In the genomic region with DNA sequence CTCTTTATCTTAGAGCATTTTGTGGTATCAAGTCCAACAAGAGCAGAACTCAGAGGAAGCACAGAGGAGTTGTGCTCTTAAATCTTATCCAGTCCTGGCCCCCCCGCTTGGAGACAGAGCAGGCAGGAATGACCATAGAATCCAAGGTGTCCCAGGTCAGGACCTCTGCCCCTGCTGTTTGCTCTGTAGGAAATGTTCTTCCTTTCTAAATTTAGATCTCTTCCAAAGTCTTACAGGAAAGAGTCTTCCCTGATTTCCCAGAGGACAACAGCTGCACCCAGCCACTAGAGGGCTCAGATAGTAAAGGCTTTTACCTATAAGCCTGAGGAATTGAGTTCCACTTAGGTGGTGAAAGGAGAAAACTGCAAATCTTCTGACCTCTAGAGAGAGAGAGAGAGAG, we compare ENCODE assay signal across 11 mouse cellular contexts. TPM values are rescaled to one million over a fixed set of nuclear protein-coding genes. Genes with fewer than 3 reads are reported as not detected.
A peak's percentile ranks its signal among the peaks of the same experiment; 100 is the strongest.
DNase-seq lines count a peak whose midpoint lies in the region; ATAC-seq and TF ChIP-seq lines count a peak whose summit lies in the region.
"Had no signal": no experiment of that assay in that cellular context is flagged by ENCODE, and none has a peak within 500 bp of the region (broad histone marks: within the 10 kb centered on the region; RNA-seq: fewer than 3 reads in every experiment).

No protein-coding gene starts in this region.

- TF ChIP-seq CTCF in liver, postnatal 0 days (IDR thresholded peaks at IDR 0.05; ENCODE audit: low read depth) = peak; percentile 58

- H3K27ac ChIP-seq in forebrain, embryonic 14.5 days (ENCODE audit: low read depth, low read length) = no peak overlapping the region
- H3K27ac ChIP-seq in forebrain, embryonic 11.5 days (ENCODE audit: low read depth, low read length) = no peak overlapping the region
- no peak overlapping the region for H3K27ac ChIP-seq in liver, postnatal 0 days (ENCODE audit: low read depth)
- H3K27ac ChIP-seq in hindbrain, embryonic 13.5 days = no peak overlapping the region
- H3K27ac ChIP-seq: embryonic facial prominence, embryonic 12.5 days had no signal

- no peak overlapping the region for H3K4me3 ChIP-seq in forebrain, embryonic 14.5 days (ENCODE audit: low read depth, low read length)
- H3K4me3 ChIP-seq in forebrain, embryonic 11.5 days (ENCODE audit: low read depth, low read length) = no peak overlapping the region
- no peak overlapping the region for H3K4me3 ChIP-seq in liver, postnatal 0 days (ENCODE audit: low read depth, low read length)
- H3K4me3 ChIP-seq in hindbrain, embryonic 13.5 days = no peak overlapping the region
- H3K4me3 ChIP-seq: embryonic facial prominence, embryonic 12.5 days had no signal

- H3K9ac ChIP-seq in forebrain, embryonic 14.5 days (ENCODE audit: low read length) = no peak overlapping the region
- no peak overlapping the region for H3K9ac ChIP-seq in forebrain, embryonic 11.5 days (ENCODE audit: low read length)
- no peak overlapping the region for H3K9ac ChIP-seq in liver, postnatal 0 days (replicated peaks)
- no peak overlapping the region for H3K9ac ChIP-seq in hindbrain, embryonic 13.5 days
- H3K9ac ChIP-seq: embryonic facial prominence, embryonic 12.5 days had no signal

- ATAC-seq in forebrain, embryonic 14.5 days = no peak
- ATAC-seq in forebrain, embryonic 11.5 days (replicated peaks; ENCODE audit: low FRiP score) = no peak
- ATAC-seq in liver, postnatal 0 days = no peak
- ATAC-seq in megakaryocyte progenitor cell, adult 5-6 weeks (replicated peaks; ENCODE audit: poor library complexity) = no peak
- no peak for ATAC-seq in hindbrain, embryonic 13.5 days (ENCODE audit: low FRiP score)

- no peaks in the 10 kb centered on the region for H3K9me3 ChIP-seq in forebrain, embryonic 14.5 days (replicated peaks; ENCODE audit: control insufficient read depth, low read length)
- H3K9me3 ChIP-seq in forebrain, embryonic 11.5 days (ENCODE audit: control insufficient read depth, low read length) = no peaks in the 10 kb centered on the region
- H3K9me3 ChIP-seq in liver, postnatal 0 days (ENCODE audit: low read length) = no peaks in the 10 kb centered on the region
- H3K9me3 ChIP-seq in hindbrain, embryonic 13.5 days = no peaks in the 10 kb centered on the region
- H3K9me3 ChIP-seq: embryonic facial prominence, embryonic 12.5 days had no signal

- no peaks in the 10 kb centered on the region for H3K4me1 ChIP-seq in forebrain, embryonic 14.5 days (ENCODE audit: control insufficient read depth, insufficient read depth, low read length)
- no peaks in the 10 kb centered on the region; the same call in 1 of the 2 replicates for H3K4me1 ChIP-seq in forebrain, embryonic 11.5 days (replicated peaks; ENCODE audit: control insufficient read depth, insufficient read depth, low read length)
- H3K4me1 ChIP-seq in liver, postnatal 0 days (ENCODE audit: insufficient read depth) = peaks cover 5% of the 10 kb centered on the region
- H3K4me1 ChIP-seq in hindbrain, embryonic 13.5 days (replicated peaks) = peaks cover 9% of the 10 kb centered on the region; the same call in 1 of the 2 replicates
- H3K4me1 ChIP-seq: embryonic facial prominence, embryonic 12.5 days had no signal

- no peak overlapping the region for H3K4me2 ChIP-seq in forebrain, embryonic 14.5 days (ENCODE audit: low read length)
- H3K4me2 ChIP-seq in forebrain, embryonic 11.5 days (ENCODE audit: low read depth, low read length, severe bottlenecking) = no peak overlapping the region
- no peak overlapping the region for H3K4me2 ChIP-seq in liver, postnatal 0 days (ENCODE audit: low read depth, low read length)
- H3K4me2 ChIP-seq in hindbrain, embryonic 13.5 days = no peak overlapping the region
- H3K4me2 ChIP-seq: embryonic facial prominence, embryonic 12.5 days had no signal

- H3K27me3 ChIP-seq in forebrain, embryonic 14.5 days (replicated peaks; ENCODE audit: control insufficient read depth, insufficient read depth, low read length) = no peaks in the 10 kb centered on the region
- H3K27me3 ChIP-seq in forebrain, embryonic 11.5 days (ENCODE audit: control insufficient read depth, insufficient read depth, low read length) = no peaks in the 10 kb centered on the region
- H3K27me3 ChIP-seq in liver, postnatal 0 days (ENCODE audit: insufficient read depth, low read length) = no peaks in the 10 kb centered on the region
- no peaks in the 10 kb centered on the region for H3K27me3 ChIP-seq in hindbrain, embryonic 13.5 days
- H3K27me3 ChIP-seq: embryonic facial prominence, embryonic 12.5 days had no signal

- peak; percentile 35 for DNase-seq in forebrain, embryonic 14.5 days (ENCODE audit: low spot score)
- DNase-seq in forebrain, embryonic 11.5 days (ENCODE audit: low spot score) = no peak
- no peak for DNase-seq in liver, postnatal 0 days
- no peak for DNase-seq in liver
- peak; percentile 28 to 33 for DNase-seq in heart, adult 9 months (ENCODE audit: low spot score in 2 of 2)
- DNase-seq in retina, postnatal 1 day = peak; percentile 49

- no peak for TF ChIP-seq EP300 in liver, postnatal 0 days (IDR thresholded peaks at IDR 0.05; ENCODE audit: low read depth)

- no peaks in the 10 kb centered on the region for H3K36me3 ChIP-seq in forebrain, embryonic 14.5 days (ENCODE audit: control insufficient read depth, insufficient read depth, low read length)
- H3K36me3 ChIP-seq in forebrain, embryonic 11.5 days (ENCODE audit: control insufficient read depth, insufficient read depth, low read length) = no peaks in the 10 kb centered on the region
- H3K36me3 ChIP-seq in liver, postnatal 0 days (replicated peaks; ENCODE audit: insufficient read depth, low read length) = no peaks in the 10 kb centered on the region
- H3K36me3 ChIP-seq in hindbrain, embryonic 13.5 days = no peaks in the 10 kb centered on the region
- H3K36me3 ChIP-seq: embryonic facial prominence, embryonic 12.5 days had no signal

- WGBS in forebrain, embryonic 14.5 days = 59% methylated on average over 1 of the region's 1 CpGs
- 57% methylated on average over 1 of the region's 1 CpGs for WGBS in forebrain, embryonic 11.5 days
- 48% methylated on average over 1 of the region's 1 CpGs for WGBS in liver, postnatal 0 days (ENCODE audit: insufficient replicate concordance)
- 64% methylated on average over 1 of the region's 1 CpGs for WGBS in hindbrain, embryonic 13.5 days

RNA-seq across cellular contexts. Expression of gene Pdp2, which starts 21.7 kb away (rescaled TPM):
- polyA plus RNA-seq in forebrain, embryonic 14.5 days (2014; fragmentation: Nextera tagmentation; extraction: Ambion mirVana) = 11.9 and 14.2 TPM in 2 replicates
- polyA plus RNA-seq in forebrain, embryonic 11.5 days (2014; fragmentation: Nextera tagmentation; extraction: Ambion mirVana) = 16.5 and 18.7 TPM in 2 replicates
- polyA plus RNA-seq in liver, postnatal 0 days (2015; fragmentation: Nextera tagmentation; extraction: Ambion mirVana) = 10.0 and 10.1 TPM in 2 replicates
- 8.8 and 9.3 TPM in 2 replicates for total RNA-seq in megakaryocyte progenitor cell, adult 5-6 weeks (2015)
- 7.2 and 9.2 TPM in 2 replicates for total RNA-seq in megakaryocyte progenitor cell, adult 5-6 weeks (2017)
- 16.7 and 17.6 TPM in 2 replicates for polyA plus RNA-seq in hindbrain, embryonic 13.5 days (2015; fragmentation: Nextera tagmentation; extraction: Ambion mirVana)

RNA-seq across cellular contexts. Expression of gene Car7, which starts 35.1 kb away (rescaled TPM):
- 1.1 and 1.2 TPM in 2 replicates for polyA plus RNA-seq in forebrain, embryonic 14.5 days (2014; fragmentation: Nextera tagmentation; extraction: Ambion mirVana)
- 0.63 and 0.79 TPM in 2 replicates for polyA plus RNA-seq in forebrain, embryonic 11.5 days (2014; fragmentation: Nextera tagmentation; extraction: Ambion mirVana)
- 2.1 and 3.5 TPM in 2 replicates for polyA plus RNA-seq in liver, postnatal 0 days (2015; fragmentation: Nextera tagmentation; extraction: Ambion mirVana)
- total RNA-seq in megakaryocyte progenitor cell, adult 5-6 weeks (2015) = not detected in 2 replicates
- 0.07 and 0.33 TPM in 2 replicates for total RNA-seq in megakaryocyte progenitor cell, adult 5-6 weeks (2017)
- polyA plus RNA-seq in hindbrain, embryonic 13.5 days (2015; fragmentation: Nextera tagmentation; extraction: Ambion mirVana) = 2.1 and 2.8 TPM in 2 replicates

RNA-seq across cellular contexts. Expression of gene Nae1, which starts 35.1 kb away (rescaled TPM):
- polyA plus RNA-seq in forebrain, embryonic 14.5 days (2014; fragmentation: Nextera tagmentation; extraction: Ambion mirVana) = 130 and 135 TPM in 2 replicates
- 132 and 147 TPM in 2 replicates for polyA plus RNA-seq in forebrain, embryonic 11.5 days (2014; fragmentation: Nextera tagmentation; extraction: Ambion mirVana)
- 24.3 and 24.4 TPM in 2 replicates for polyA plus RNA-seq in liver, postnatal 0 days (2015; fragmentation: Nextera tagmentation; extraction: Ambion mirVana)
- 60.1 and 69.1 TPM in 2 replicates for total RNA-seq in megakaryocyte progenitor cell, adult 5-6 weeks (2015)
- total RNA-seq in megakaryocyte progenitor cell, adult 5-6 weeks (2017) = 74.4 and 88.3 TPM in 2 replicates
- 109 and 115 TPM in 2 replicates for polyA plus RNA-seq in hindbrain, embryonic 13.5 days (2015; fragmentation: Nextera tagmentation; extraction: Ambion mirVana)

RNA-seq across cellular contexts. Expression of gene Cdh16, which starts 54.6 kb away (rescaled TPM):
- polyA plus RNA-seq in forebrain, embryonic 14.5 days (2014; fragmentation: Nextera tagmentation; extraction: Ambion mirVana) = not detected in 2 replicates
- polyA plus RNA-seq in forebrain, embryonic 11.5 days (2014; fragmentation: Nextera tagmentation; extraction: Ambion mirVana) = not detected in 2 replicates
- 0.06 and 0.44 TPM in 2 replicates for polyA plus RNA-seq in liver, postnatal 0 days (2015; fragmentation: Nextera tagmentation; extraction: Ambion mirVana)
- total RNA-seq in megakaryocyte progenitor cell, adult 5-6 weeks (2015) = not detected in 2 replicates
- total RNA-seq in megakaryocyte progenitor cell, adult 5-6 weeks (2017) = not detected in 2 replicates
- not detected in 2 replicates for polyA plus RNA-seq in hindbrain, embryonic 13.5 days (2015; fragmentation: Nextera tagmentation; extraction: Ambion mirVana)
- total RNA-seq: left cerebral cortex, adult 18-20 months had no signal
- polyA plus RNA-seq: embryonic facial prominence, embryonic 12.5 days; neural tube, embryonic 11.5 days had no signal

RNA-seq across cellular contexts. Expression of gene Terb1, which starts 59.8 kb away (rescaled TPM):
- polyA plus RNA-seq in forebrain, embryonic 14.5 days (2014; fragmentation: Nextera tagmentation; extraction: Ambion mirVana) = 0.12 and 0.15 TPM in 2 replicates
- 0.15 and 0.17 TPM in 2 replicates for polyA plus RNA-seq in forebrain, embryonic 11.5 days (2014; fragmentation: Nextera tagmentation; extraction: Ambion mirVana)
- 0.05 and 0.06 TPM in 2 replicates for polyA plus RNA-seq in liver, postnatal 0 days (2015; fragmentation: Nextera tagmentation; extraction: Ambion mirVana)
- not detected in 2 replicates for total RNA-seq in megakaryocyte progenitor cell, adult 5-6 weeks (2015)
- total RNA-seq in megakaryocyte progenitor cell, adult 5-6 weeks (2017) = not detected in 2 replicates
- polyA plus RNA-seq in hindbrain, embryonic 13.5 days (2015; fragmentation: Nextera tagmentation; extraction: Ambion mirVana) = 0.35 and 0.36 TPM in 2 replicates

Comparison
In these comparisons a context has a peak if more than half of its experiments do, and no peak if none do; other contexts are left out.
1. DNase-seq: peak in forebrain, embryonic 14.5 days (single experiment), heart, adult 9 months (2 of 2) and retina, postnatal 1 day (single experiment); none in forebrain, embryonic 11.5 days (single experiment), liver, postnatal 0 days (single experiment) and liver (single experiment).